Mouse (Mus musculus) thymus, postnatal 25 days (tissue): ENCODE measurements around the gene Nr6a1.

Experiments
- DNase-seq: peaks from one replicate; pipeline ENCODE4 v3.0.0; 2022

Gene Nr6a1

DNA sequence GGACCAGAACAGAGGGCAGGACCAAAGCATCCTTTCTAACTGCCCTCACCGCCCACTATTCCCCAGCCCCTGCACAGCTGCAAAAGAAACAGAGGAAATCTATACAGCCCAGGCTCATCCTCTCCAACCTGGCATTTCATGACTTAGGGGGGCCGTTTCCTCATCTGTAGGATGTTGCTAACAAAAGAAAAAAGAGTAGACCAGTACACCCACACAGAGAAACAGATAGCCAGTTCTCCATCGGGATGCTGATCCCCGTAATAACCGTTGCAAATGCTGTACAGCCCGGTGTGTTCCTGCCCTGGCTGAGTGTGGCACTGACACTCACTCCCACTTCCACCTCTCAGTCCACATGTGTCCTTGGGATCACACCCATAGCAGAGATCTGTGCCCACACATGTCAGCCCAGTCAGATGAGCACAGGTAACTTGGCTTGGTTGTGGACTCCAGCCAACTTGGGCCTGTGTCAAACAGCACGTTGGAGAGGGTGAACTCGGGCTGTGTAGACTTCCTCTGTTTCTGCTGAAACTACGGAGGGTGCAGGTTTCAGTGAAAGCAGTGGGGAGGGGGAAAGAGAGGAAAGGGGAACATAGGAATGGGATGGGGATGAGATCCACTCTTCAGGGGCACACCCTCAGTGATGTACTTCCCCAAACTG, 9.4 kb upstream of the Nr6a1 start:
- no peak for DNase-seq

DNA sequence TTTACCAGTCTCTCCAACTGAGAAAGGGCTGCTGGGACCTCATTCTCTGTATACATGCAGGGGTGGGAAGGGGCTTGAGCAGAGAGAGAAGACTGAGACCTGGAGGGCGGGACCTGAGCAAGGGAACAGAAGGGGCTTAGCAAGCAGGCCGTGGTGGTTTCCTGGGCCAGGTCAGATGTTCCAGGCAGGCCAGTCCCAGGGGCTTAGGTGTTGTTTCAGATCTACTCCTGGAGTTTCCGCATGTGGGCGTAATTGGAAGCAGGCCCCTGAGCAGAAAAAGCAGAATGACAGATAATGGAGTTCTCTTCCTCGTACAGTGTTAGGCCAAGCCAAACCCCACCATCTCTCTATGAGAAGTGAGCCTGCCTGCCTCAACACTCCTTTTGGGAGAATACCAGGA, 7.4 kb upstream of the Nr6a1 start:
- no peak for DNase-seq

DNA sequence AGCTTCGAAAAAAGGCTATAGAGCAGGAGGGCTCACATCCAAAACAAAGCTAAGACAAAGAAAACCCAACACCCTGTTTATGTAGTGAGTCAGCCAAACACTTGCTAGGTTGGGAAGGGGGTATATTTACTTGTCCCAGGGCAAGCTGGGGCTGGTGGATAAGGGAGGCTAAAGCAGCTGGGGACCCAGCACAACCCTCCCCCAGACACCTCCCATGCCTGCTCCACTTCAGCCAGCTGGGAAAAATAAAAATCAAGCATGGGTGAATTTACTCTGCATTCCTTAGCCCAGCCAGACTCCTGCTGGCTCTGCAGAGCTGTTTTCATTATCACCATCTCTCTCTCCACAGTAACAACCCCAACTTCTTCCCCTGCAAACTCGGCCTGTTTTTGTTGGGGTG, 6.4 kb upstream of the Nr6a1 start:
- DNase-seq = no peak

DNA sequence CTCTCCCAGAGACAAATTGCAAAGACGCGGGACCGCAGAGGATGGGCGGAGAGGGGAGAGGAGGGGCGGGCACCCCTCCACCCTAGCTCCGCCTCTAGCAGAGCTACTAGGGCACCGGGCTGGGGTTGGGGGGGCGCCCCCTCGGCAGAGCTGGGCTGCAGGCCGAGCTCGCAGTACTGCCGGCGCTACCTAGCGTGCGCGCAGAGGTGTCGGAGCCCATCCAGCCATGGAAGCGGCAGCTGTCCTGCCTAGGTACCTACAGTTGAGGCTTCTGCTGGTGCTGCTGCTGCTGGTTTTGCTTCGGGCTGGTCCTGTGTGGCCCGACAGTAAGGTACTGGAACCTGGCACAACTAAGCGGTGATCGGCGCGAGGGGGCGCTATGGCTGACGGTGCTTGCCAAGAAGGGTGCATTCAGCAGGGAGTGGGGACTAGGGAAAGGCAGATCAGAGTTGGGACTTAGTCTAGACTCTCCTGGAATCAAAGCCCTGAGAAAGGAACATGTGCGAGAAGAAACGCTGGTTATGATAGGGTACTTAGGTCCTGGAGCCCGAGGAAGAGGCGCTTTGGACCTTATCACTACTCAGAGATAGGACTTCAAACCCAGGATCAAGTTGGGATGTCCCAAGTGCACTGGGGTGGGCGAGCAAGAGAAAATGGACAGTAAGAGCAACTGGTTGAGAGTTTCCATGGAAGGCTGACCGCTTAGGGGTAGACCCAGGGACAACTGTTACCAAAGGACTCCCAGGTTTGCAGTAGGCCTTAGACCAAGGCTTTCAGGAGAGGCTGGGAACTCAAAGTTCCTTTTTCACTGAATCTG, 4.6 kb upstream of the Nr6a1 start, which contains the start of gene Olfml2a:
Gene Olfml2a, plus strand, starts transcription at position 128 of the 817 bp plus-strand sequence.
- DNase-seq = peak; percentile 79

DNA sequence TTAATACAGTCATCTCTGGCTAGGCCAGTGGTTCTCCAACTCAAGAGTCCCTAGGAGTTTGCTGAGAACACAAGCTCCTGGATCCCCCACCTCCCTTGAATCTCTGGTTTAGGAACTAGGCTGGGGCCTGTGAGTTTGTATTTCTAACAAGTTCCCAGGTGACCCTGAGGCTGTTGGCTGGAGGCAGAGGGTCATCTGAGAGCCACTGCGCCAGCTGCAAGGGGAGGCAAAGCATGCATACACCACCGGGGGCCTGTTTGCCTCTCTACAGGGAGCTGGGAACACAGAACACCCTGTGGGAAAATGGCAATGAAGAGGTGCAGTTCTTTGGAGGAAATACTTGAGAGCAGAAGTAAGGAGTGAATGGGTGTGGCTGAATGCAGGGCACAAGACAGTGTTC, 2.8 kb upstream of the Nr6a1 start:
- no peak for DNase-seq

DNA sequence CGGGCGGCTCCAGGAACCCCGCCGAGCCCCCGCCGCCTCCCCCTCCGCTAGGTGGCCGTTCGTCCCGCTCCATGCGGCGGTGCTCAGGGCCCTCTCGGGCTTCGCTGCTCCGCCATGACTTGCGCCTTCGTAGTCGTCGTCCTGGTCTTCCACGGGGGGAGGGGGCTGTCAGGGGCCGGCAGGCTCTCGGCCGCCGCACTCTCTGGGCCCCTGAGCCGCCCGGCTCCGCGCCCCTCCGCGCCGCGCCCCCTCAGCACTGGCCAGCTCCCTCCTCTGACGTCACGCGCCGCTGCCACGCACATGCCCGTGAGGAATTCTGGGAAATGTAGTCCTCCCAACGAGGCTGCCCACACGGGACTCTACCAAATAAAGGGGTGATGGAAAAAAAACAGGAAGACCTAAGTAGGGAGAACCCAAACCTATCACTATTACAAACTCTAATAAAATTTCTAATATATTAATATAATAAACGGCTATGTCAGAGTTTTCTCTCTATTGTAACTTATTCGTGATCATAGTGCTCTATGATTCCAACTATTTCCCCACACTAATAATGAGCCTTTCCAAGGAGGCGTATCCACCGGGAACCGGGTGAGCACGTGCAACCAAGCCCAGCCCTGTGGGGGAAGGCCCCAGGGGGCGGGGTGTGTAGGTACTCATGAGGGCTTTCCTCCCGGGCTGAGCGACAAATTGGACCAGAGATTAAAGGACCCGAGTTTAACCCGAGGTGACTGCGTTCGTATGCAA, 1.2 kb downstream of the Nr6a1 start:
- DNase-seq = peak; percentile 94

DNA sequence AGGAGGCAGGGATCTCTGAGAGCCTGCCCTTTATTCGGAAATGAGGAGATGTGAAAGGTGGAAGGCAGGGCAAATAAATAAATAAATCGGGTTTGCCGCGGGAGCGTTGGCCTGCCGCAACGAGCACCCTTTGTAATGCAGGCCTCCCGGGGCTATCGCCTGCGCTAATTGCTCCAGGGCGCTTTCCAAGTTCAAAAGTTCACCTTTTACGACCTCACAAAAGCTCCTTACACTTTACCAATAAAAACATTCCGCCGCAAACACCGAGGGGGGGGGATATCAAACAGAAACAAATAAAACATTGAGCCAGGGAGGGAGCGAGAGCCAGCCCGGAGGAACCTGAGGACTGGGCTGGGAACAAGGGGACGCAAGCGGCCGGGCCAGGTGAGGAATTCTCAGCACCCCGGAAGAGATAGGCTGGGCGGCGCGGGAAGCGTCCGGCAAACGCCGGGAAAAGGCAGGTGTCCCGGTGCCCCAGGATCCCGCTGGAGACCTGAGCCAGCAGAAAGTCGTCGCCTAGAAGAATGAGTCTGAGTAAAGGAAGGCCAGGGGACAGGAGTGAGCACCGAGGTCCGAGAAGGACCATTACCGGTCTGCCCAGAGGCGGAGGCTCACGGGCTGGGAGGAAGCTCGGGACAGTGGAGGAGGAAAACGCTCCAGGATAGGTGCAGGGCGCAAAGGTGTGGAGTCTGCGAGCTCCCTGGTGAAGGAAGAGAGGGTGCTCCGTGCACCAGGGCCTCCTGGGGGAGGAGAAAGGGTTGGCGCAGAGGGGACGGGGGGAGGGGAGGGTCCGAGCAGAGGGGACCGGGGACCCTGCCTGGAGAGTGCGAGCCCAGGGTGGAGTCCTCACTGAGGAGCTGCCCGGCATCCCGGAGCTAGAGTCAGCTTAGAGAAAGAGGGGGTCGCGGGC, 2.1 kb downstream of the Nr6a1 start:
- DNase-seq = no peak

DNA sequence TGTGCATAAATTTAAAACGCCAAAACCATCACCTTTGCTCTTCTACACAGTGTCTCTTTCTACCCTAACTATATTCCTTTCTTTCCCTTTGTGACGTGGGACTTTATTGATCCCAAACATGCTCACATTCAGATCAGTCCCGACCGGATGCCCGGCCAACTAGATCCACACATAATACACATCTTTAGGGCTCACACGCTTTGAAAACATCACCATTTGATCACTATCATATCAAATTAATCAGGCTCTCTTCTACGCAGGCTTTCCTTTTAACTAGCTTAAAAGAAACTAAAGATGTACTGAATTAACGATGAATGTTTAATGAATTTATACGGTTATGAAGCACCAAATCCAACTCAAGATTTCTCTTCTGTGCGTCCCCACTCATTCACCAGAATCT, 2.9 kb downstream of the Nr6a1 start:
- DNase-seq = no peak

DNA sequence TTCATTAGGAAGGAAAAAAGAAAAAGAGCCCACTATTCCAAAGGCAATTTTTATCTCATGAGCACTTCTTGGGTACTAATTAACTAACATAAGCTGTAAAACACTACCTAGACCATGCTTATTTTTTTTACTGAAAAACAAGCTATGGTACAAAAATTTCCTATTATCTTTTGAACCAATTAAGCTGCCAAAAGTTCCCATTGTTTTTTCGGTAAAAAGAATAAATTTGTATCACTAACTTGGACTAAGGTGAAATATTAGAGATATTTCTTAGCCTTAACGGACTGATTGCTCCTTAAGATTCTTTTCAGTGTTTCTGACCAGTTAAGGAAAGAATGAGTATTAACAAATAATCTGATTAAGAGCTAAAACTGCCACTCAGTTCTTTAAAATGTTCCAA, 3.6 kb downstream of the Nr6a1 start:
- DNase-seq = no peak

DNA sequence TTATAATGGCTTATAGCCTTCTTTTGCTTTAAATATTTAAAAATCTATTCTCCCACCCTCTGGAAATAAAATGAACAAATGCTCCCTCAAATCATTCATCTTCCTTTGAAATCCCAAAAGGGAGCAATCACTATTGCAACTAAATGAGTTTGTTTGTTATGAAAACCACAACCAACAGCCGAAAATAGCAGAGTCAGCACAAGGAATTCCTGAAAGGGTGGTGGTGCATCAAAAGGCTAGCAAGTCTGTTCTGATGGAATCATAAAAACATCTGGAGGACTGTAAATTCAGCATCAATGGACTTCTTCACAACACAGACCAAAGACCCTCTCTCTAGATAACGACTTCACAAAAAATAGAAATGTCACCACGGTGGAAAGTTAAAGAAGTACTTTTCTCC, 4.0 kb downstream of the Nr6a1 start:
- no peak for DNase-seq

DNA sequence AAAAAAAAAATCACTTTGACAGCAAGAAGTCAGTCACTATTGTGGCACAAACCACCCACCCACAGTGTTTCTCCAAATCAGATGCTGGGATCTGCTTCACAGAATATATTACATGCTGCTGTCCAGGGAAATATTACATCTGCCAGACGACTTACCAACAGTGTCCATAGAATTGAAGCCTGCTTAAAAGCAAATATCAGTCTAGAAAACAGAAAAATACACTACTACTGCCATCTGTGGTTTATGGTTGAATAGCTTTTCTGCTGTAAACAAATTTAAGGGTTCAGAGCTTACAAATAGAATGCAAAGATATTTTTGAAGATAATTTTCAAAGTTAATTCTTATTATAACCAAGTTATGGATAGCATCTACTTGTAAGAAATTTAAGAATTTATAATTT, 6.1 kb downstream of the Nr6a1 start:
- no peak for DNase-seq

DNA sequence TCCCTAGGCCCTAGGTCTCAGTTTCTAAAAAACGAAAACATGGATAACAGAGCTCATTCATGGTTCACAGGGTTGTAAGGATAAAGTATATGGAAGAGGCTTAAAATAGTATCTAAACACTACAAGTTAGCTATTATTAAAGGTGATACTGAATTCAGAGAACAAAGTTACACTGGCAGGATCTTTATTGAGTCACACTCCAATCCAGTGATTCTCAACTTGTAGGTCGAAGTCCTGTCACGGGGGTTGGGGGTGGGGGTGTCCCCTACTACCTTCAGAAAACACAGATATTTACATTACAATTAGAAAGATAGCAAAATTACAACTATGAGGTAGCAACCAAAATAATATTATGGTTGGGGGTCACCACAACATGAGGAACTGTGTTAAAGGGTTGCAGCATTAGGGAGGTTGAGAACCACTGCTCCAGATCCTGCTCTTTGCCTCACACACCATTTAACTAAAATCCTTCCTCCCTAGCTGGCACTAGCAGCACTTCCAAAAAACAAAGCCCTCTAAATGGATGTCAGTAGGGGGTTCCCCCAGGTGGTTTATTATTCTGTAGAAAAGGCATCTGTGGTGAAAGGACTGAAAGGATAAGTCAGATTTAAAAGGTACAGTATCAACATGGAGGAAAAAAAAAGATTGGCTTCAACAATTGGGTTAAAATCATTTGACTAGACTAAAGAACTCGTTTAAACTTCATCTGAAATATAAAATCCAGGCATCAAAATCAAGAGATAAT, 10.4 kb downstream of the Nr6a1 start:
- no peak for DNase-seq

DNA sequence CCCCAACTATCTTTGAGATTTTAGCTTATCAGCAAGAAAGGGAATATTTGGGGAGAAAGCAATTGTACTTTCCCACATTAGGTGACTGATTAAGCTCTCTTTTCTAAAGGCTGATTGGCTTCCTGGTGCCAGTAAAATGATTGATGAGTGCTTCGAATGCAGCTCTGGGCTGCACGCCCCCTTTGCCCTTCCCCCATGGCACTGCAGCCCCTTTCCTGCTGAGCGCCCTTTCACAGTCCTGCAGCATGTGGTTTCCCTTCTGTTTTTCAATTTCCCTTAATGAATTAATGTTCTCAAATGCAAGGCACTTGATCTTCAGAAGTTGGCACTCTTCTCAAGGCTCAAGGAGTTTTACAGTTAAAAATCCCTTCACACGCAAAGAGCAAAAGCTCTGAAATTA, 12.5 kb downstream of the Nr6a1 start:
- DNase-seq = no peak

DNA sequence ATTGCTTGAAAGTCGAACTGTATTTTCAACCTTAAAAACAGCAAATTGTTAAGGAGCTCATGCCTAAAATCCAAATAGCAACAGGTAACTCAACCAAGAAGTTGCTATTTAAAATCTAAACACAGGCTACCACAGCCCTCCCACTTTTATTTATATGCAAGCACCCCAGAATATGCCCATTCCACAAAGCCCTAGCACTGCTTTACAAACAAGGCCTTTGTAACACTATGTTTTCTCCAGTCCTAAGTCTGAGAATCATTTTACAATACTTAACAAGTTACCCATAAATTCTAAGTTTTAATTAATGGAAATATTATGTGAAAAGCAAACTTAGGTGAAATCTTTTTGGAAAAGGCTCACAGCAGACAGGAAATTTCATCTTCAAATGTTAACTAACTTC, 13.0 kb downstream of the Nr6a1 start:
- no peak for DNase-seq

DNA sequence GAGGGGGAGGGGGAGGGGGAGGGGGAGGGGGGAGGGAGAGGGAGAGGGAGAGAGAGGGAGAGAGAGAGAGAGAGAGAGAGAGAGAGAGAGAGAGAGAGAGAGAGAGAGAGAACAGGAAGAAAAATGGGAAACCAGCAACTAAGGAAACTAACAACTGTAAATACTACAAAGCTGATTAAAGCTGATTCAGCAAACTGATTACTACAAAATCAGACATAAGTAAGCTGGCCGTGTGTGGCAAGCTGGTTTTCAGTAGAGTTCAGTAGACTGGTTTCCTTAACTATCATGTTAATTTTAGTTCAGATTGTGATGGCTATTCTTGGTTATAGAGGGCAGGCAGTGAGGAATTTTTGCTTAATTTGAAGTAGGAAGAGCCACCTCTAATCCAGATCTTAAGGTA, 18.9 kb downstream of the Nr6a1 start:
- DNase-seq = no peak

DNA sequence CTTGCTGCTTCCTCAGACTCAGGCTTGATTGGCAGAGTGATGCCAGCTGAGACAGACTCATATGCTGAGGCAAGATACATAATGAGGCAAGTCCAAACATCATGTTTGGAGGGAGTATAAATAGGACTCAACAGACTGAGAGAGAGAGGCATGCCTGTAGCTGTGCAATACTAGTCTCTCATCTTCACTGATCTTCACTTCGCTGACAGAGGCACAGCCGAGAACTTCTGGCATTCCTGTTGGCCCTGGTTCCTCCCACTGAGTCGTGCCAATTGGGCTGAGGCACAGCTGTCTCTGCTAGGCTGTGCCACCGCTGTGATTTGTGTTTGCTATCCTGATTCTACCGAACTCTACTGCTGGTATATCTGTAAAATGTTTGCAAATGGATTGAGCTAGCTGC, 21.4 kb downstream of the Nr6a1 start:
- DNase-seq = no peak

DNA sequence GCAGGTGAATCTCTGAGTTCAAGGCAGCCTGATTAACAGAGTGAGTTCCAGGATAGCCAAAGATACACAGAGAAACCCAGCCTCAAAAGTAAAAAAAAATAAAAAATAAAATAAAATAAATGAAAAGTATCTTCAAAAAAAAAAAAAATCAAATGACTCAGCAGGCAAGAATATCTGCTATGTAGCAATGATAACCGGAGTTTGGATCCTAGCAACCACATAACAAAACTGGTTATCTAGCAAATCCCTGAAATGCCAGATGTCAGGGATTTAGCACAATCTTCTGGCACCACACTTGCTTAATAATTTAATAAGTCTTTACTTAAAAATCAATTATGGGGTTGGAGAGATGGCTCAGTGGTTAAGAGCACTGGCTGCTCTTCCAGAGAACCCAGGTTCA, 23.2 kb downstream of the Nr6a1 start:
- no peak for DNase-seq

DNA sequence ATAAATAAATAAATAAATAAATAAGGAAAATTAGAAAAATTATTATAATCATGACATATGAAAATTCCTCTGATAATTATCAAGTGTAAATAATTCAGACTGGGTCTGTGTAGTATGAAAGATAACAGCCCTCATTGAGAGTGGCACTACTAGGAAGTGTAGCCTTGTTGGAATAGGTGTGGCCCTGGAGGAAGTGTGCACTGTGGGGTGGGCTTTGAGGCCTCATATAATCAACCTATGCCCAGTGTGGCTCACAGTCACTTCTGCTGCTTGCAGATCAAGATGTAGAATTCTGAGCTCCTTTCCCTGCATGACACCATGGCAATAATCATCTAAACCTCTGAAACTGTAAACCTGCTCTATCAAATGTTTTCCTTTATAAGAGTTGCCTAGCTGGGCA, 24.6 kb downstream of the Nr6a1 start:
- DNase-seq = no peak

DNA sequence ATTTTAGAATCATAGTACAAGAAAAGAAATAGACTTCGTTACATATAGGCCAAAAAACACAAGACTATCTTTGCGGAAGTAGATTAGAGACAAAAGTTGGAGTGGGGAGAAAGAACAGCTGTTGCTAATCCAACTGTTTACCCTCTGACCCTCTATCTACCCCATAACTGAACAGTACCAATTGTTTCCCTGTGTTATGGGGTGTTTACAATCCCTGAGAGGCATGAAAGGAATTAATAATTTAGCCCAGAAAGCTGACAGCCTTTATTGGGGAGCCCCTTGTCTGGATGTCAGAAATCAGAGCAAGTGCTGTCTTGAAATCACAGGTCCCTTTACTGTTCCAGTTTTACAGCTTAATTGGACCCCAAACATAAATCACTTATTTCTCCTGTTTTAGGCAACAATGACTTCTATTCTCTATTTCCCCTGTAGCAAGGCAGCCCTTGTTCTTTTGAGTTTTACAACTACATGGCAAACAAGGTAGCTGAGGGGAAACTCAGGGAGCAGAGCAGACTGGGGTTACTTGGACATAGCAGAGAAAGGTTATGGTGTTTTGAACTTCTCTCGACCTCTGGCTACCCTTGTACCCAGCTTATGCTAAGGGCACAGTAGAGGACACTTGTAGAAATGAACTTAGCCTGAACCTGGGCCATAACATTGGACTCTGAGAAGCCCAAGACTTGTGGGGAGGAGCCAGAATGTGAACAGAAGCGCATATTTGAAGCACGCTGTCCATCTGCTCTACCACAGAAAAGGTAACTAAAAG, 46.4 kb downstream of the Nr6a1 start:
- no peak for DNase-seq

DNA sequence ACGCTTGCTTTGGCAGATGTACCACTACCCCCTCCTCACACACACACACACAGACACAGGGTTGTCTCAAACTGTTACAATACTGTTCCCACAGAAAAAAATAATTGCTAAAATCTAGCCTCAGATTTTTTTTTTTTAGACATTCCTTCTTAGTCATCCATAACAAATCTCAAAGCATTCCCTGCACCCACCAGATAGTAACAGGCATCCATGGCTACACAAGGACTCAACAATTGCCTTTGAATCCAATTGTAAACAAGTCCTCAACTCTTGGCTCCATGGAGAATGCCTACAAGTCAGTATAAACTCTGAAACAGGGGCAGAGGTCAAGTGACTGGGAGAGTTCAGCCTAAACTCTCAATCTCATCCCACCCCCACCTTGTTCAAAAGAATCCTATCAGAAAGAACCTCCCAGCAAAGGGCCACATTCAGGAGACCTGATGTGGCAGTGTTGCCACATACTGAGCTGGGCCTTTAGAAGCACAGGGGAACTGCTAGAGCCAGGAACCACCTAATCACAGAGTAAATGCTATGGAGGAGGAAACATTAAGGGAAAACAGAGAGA, 52.9 kb downstream of the Nr6a1 start:
- DNase-seq = no peak

DNA sequence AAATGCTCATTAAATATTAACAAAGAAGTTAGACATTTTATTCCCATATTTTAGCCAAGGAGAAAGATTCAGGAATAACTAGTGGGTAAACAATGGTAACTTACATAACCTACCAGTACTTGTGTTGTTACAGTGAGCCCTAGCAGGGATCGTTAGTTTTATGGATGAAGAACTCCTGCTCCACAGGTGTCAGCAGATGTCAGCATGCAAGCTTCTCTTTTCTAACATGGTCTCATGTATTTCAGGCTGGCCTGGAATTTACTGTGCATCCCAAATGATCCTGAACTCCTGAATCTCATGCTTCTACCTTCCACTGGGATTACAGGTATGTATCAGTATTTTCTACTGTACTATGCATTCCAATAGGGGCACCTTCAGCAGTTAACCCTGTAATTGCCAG, 54.8 kb downstream of the Nr6a1 start:
- DNase-seq = no peak
